Mouse (Mus musculus) embryonic facial prominence, embryonic 11.5 days (tissue): ENCODE measurements around the gene St6galnac5. TPM values are rescaled to one million over a fixed set of nuclear protein-coding genes. Genes with fewer than 3 reads are reported as not detected.

Experiments
- ATAC-seq: fragments of 200-750 bp; cut with Nextera tagmentation; replicated peaks from 2 replicates; pipeline ENCODE4 v1.8.0; 2017; ENCODE audit warnings: low read depth; ENCODE audit not compliant: insufficient number of reproducible peaks, low FRiP score, low TSS enrichment
- DNase-seq: peaks from one replicate; pipeline ENCODE4 v3.0.0-alpha.2; 2015; ENCODE audit warnings: low spot score
- H3K27ac ChIP-seq: fragments of 300-500 bp; sonication (generic); replicated peaks from 2 replicates; pipeline ENCODE4 v1.5.1; 2014; ENCODE audit warnings: mild to moderate bottlenecking, low read depth, low read length, control low read depth
- H3K27me3 ChIP-seq: fragments of 300-500 bp; sonication (generic); 2 replicates; pipeline ENCODE4 v1.6.1; 2014; ENCODE audit warnings: mild to moderate bottlenecking, low read length, moderate library complexity, mixed read lengths; ENCODE audit not compliant: control insufficient read depth, insufficient read depth
- H3K36me3 ChIP-seq: fragments of 300-500 bp; sonication (generic); replicated peaks from 2 replicates; pipeline ENCODE4 v1.6.1; 2014; ENCODE audit warnings: low read depth, mild to moderate bottlenecking, low read length, moderate library complexity, mixed read lengths; ENCODE audit not compliant: control insufficient read depth, insufficient read depth
- H3K4me1 ChIP-seq: fragments of 300-500 bp; sonication (generic); 2 replicates; pipeline ENCODE4 v1.6.1; 2014; ENCODE audit warnings: low read length, mixed read lengths; ENCODE audit not compliant: control insufficient read depth, insufficient read depth
- H3K4me2 ChIP-seq: fragments of 300-500 bp; sonication (generic); 2 replicates; pipeline ENCODE4 v1.6.1; 2014; ENCODE audit warnings: low read depth, mild to moderate bottlenecking, control low read depth, low read length, moderate library complexity
- H3K4me3 ChIP-seq: fragments of 300-500 bp; sonication (generic); 2 replicates; pipeline ENCODE4 v1.5.1; 2014; ENCODE audit warnings: low read depth, low read length, control low read depth
- H3K9ac ChIP-seq: fragments of 300-500 bp; sonication (generic); replicated peaks from 2 replicates; pipeline ENCODE4 v1.6.1; 2014; ENCODE audit warnings: mild to moderate bottlenecking, control low read depth, low read length
- H3K9me3 ChIP-seq: fragments of 300-500 bp; sonication (generic); replicated peaks from 2 replicates; pipeline ENCODE4 v1.6.1; 2016; ENCODE audit warnings: mild to moderate bottlenecking, low read length, inconsistent platforms, mixed read lengths; ENCODE audit not compliant: control insufficient read depth
- WGBS: fragments of 180-500 bp; shearing (Covaris S2); extraction: QIAGEN DNeasy Blood & Tissue Kit; methylation state at CpG from one replicate; pipeline ENCODE4 v1.1.7; 2014; 5-methylcytosine and 5-hydroxymethylcytosine counted together
- polyA plus RNA-seq: library from polyadenylated mRNA; unstranded; fragments of >200 nt; fragmentation: Nextera tagmentation; extraction: Ambion mirVana; gene quantifications from 2 replicates; pipeline ENCODE4 v1.2.1, GENCODE M21; 2014

Gene St6galnac5
- polyA plus RNA-seq, 1 experiment from 2014 or later = 1.3 TPM

DNA sequence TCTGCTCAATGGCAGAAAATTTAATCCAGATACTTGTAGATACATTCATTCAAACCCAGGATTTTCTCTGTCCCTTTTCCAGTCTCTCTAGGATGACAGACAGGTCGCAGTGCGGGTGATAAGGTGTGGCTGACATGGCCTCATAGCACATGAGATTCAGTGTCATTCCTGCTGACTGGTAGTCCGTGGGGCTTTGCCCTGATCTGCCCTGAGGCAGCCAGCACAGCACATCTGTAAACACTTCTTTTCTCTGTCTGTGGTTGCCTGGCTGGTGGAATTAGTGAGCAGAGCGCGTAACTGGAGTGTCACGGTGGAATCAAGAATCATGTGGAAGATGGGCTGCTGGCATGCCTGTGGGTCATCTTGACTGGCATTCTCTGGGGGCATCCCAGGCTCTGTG is 212.0 kb downstream of the St6galnac5 start:
- Histone ChIP-seq H3K27me3 (no peaks in the 10 kb centered on the region), H3K4me3 (no peak overlapping the region), H3K36me3 (no peaks in the 10 kb centered on the region), H3K27ac (no peak overlapping the region), H3K9ac (no peak overlapping the region), H3K9me3 (no peaks in the 10 kb centered on the region), H3K4me2 (no peak overlapping the region), H3K4me1 (no peaks in the 10 kb centered on the region)
- 59% methylated on average over 6 of the region's 6 CpGs for WGBS
- DNase-seq = no peak
- ATAC-seq = no peak

- Histone ChIP-seq H3K4me1 (no peaks in the 10 kb centered on the region), H3K27me3 (no peaks in the 10 kb centered on the region), H3K36me3 (no peaks in the 10 kb centered on the region), H3K27ac (no peak overlapping the region), H3K4me3 (no peak overlapping the region), H3K4me2 (no peak overlapping the region), H3K9me3 (no peaks in the 10 kb centered on the region), H3K9ac (no peak overlapping the region)
- ATAC-seq = no peak
- WGBS = 59% methylated on average over 11 of the region's 11 CpGs
- DNase-seq = peak; percentile 34
Observed at GRCm38 (mm10) chr3:152767485-152767884, 214.6 kb downstream of the St6galnac5 start.
